Mouse (Mus musculus) skeletal muscle tissue, adult 2 months (tissue): ENCODE results near the gene Ipo13.

Experiments
- DNase-seq: peaks from one replicate; pipeline ENCODE4 v3.0.0-alpha.2; 2012; ENCODE audit warnings: low read depth, low spot score

The Ipo13 gene

DNA sequence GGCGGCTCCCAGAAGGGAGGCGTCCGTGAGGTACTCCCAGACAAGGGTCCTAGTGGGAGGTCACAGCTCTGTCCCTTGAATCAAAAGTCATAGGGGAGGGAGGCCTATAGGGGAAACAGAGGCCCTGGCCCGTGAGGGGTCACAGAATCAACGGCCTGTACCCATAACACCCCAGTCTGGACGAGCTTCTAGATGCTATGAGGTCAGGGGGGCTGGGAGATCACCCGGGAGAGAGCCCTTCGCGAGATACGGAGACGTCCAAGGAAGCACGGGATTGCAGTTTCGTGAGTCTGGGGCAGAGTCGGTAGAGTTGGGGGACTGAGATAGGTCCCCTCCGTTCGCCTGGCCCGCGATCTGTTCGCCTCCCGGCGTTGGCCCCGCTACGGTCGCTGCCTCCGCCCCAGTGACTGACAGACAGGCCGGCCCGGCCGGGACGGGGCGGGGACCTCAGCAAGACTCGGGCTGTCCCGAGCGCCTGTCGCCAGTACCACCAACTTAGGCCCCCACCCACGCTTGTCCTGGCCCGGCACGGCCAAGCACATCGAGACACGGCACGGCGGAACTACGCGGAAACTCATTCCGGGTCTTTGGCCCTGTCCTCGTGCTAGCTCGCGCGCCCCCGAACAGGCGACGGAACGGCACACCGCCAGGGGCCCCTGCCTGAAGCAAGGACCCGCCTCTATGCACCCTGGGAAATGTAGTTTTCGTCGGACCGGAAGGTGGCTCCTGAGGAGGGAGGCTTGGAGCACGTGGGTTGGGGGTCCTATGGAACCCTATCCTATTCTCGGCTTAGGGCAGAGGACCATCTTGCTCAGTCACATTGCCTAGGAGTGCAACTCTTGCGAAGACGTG, at the start of gene Ipo13:
Gene Ipo13 (minus strand): TSS at position 409 of the 852 bp plus-strand sequence.
- peak; percentile 78 for DNase-seq

DNA sequence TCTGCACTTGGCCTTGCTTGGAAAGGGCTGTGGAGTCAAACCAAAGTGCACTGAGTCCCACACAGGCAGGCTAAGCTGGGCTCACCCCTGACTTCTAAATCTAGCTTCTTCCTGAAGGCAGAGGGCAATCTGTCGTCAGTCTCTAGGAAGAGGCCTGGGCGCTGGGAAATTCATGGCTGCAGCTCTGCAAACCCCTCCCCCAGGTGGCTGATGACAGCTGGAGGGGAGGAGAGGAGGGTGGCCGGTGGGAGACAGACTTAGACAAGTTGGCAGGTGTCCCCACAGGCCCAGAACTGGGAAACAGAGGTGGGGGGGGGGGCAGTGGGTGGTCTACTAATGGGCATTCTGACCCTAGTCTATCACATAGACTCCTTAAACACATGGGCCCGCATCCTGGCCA, 42.7 kb upstream of the Ipo13 start:
- no peak for DNase-seq

DNA sequence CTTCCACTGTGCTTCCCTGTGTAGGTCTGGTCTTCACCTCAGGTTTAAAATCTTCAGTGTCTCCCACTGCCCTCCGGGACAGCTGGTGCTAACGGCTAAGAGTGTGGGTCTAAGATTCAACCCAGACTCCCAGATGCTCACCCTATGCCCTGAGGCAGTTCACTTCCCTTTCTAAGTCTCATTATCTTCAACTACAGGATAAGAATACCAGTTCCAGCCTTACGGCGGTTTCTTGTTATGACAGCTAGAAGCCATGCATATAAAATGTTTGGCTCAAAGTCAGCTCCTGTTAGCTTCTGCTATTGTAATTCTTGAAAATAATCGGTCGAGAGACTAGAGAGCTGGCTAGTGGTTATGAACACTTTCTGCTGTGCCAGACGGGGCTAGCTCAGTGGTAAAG, 32.7 kb upstream of the Ipo13 start:
- DNase-seq = no peak

DNA sequence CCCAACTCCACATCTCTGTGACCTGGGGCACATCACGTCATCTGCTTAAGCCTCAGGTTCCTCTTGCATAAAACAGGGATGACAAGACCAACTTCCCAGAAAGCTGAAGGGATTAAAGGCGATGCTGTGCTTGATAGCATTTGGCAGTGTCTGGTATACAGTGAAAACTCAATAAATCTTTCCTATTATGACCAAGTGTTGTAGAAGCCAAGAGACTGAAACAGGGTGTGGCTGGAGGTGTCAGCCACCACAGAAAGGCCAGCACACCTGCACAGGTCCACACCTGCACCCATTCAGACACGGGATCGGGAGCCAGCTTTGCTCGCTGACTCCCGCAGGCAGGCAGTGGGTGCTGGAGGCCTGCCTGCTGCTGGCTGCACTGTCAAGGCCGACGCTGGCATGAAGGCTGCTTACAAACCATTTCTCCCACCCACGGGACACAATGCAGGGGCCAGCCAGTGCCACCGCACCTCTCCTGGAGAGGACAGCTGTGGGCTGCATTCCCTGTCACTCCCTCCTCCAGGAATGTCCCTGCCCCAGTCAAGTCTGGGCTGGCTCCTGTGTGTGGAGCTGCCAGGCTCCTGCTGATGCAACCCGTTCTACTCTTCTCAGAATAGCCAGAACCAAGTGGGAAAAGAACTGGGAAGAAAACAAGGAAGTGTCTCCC, 32.0 kb upstream of the Ipo13 start:
- DNase-seq = peak; percentile 13

DNA sequence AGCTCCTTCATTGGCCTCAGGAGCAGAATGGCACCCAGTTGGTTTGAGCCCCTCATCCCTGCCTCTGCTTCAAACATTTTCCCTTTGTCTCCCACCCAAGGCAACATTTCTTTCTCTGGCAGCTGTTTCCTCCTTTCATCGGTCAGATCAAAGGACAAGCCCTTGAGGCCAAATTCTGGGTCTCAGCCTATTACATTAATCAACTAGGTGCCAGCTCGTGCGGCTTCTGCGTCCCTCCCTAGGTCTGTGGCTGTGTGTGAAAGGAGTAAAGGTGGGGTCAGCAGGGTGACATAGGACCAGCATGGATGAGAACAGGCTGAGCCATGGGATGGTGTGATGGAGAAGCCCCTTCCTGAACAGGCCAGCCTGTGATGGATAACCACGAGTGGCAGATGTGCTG, 28.5 kb upstream of the Ipo13 start:
- DNase-seq = no peak

DNA sequence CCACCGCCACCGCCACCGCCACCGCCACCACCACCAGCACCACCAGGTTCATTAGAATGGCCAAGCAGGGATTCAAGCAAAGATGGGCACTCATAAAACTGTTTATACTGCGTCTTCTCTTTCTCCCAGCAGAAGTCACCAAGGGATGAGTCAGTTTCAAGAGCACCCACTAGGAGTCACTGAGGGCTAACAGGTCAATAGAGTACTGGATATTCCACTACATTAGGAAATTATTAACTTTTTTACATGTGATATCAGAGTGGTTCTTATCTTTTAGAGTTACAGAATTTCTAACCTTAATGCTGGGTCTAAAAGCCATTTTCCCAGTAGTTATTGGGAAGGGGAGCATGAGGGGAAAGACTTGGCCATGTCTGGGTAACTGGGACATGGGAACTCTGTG, 22.2 kb upstream of the Ipo13 start:
- DNase-seq = no peak

DNA sequence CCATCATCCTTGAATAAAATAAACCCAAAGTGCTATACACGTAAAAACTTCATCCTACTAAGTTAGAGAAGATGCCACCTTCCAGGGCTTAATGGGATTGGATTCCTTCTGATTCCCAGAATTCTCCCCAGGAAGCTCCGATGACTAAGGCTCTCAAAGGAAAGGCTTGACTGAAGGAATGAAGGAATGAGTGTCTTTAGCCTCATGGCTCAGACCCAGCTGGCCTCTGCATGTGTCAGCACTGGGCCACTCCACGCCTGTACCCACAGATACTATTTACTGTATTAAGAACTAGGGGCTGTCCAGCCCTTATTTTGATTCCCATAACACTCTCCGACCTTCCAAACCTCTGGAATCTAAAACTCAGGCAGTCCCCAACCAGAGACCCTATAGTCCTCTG, 19.3 kb upstream of the Ipo13 start:
- no peak for DNase-seq

DNA sequence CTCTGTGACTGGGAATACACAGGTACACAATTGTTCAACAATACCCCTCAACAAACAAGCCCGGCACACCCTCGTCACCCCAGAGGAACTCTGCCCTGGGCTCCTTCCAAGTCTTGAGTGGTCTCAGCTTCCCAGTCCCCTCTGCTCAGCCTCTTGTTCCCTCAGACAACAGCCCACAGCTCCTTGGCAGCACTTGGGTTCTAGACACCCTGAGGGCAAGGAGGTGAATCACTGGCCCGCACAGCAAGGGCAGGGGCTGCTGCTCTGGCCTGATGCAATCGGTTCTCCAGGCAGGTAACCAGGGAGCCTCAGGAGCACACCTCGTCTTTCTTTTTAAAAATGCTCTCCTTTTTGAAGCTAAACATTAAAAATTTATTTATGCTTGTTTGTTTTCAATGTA, 18.4 kb upstream of the Ipo13 start:
- no peak for DNase-seq

DNA sequence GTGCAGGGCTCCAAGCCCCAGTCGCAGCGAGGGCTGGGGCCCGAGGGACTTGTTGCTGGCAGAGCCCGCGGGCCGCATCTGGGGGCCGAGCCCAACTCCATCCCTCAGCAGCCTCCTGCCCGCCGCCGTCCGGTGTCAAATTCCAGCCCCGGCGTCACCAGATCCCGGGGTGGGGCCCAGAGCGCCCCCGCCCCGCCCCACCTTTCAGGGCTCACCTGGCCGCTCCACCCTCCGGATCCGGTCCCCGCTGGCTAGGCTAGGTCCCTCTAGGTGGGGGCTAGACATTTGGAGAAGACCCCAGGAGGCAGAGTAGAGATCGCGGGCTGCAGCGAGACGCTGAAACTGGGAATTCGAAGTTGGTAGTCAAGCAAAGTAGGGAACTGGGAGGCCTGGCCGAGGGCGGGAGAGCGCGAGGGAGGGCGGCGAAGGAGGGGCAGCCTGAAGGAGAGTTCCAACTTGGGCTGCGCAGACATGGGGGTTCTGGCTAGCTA, 14.6 kb upstream of the Ipo13 start, which contains the start of gene Artn:
Gene Artn (minus strand): TSS at position 373 of the 491 bp plus-strand sequence.
- no peak for DNase-seq

DNA sequence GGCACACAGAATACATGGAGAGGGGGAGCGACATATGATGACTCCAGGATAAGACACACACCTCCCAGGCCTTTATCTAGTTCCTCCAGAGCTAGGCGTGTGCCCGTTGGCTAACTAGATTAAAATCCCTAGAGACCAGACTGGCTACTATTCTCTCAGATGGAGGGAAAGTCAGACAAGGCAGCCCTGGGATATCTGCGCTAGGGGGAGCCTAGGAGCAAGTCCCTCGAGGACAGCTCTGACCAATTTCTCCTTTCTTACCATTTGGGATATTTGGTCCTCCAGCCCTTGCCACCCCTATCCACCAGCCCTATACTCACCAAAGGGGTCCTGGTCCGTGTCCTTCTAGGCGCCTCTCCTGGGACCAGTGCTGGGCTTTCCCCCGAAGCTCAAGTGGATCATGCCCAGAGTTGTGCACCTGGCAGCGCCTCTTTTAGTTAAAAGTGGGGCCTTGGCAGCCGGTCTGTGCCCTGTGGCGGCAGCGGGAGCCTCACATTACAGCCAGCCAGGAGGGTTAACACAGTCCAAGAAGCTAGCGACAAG, 14.0 kb upstream of the Ipo13 start:
- DNase-seq = no peak

DNA sequence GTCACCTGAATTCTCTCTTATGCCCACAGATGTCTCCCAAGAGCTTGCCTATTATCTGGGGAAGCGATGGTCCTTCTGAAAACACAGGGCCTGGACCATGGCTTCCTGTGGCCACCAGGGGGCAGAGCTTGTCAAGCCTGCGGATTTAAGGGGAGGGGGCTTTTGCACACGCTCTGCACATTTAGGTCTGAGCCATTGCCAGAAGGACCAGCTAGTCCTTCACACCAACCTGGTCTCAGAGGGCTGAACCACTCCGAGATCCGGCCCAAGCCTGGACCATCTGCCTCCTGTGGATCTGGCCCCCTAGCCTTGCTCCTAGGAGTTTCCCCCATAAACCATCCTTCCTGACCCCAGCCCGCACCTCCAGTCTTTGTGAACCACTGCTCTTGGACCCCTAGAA, 13.4 kb upstream of the Ipo13 start:
- DNase-seq = no peak

DNA sequence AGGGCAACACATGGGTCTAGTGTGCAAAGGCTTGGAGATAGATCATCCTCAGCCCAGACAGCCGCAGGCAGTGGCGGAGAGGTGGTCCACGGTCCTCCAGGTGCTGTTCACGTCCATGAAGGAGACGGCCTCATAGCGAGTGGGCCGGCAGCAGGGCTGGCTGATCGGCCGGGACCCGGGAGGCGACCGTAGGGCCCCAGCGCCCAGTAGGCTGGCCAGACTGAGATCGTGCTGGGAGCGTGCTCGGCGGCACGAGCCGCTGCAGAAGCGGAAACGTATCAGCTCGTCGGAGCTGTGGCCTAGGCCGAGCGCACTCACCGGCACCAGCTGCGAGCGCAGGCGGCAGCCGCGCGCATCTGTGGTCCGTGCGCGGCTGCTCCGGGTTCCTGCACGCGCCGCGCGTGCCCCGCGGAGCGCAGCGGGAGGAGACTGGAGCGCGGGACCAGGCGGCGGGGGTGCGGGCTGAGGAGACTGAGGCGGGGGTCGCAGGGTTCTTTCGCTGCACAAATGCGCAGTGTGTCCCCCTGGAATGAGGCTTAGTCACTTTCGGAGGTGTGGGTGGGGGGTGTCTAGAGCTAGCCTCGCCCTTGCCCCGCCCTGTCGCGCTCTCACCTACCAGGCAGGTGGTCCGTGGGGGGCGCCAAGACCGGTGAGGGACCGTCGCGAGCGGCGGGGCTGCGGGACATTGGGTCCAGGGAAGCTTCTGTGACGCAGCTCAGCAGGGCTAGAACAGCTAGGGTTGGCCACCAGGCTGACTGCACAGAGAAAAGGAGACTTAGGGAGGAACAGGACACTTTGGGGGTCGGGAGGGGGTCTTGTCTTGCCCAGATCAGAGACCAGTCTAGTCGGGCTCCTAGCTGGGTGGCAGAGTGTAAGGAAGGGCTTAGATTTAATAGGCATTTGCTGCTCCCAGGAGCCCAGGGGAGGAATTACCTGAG, 12.0 kb upstream of the Ipo13 start:
- no peak for DNase-seq

DNA sequence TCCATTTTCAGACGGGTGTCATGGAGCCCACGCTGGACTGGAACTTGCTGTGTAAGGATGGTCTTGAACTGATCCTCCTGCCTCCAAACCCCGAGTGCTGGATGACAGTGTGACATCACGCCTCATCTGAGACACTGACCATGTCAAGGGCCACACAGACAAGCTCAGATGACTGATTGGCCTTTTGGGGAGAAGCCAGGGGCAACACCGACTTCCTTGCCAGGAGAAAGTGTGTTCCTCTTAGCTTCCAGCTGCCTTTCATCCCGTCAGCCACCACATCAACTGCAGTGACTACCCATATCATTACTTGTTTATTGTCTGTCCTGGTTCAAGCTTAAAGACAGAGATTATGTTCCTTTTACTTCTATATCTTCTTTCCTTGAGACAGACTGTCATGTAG, 10.1 kb upstream of the Ipo13 start:
- DNase-seq = no peak

DNA sequence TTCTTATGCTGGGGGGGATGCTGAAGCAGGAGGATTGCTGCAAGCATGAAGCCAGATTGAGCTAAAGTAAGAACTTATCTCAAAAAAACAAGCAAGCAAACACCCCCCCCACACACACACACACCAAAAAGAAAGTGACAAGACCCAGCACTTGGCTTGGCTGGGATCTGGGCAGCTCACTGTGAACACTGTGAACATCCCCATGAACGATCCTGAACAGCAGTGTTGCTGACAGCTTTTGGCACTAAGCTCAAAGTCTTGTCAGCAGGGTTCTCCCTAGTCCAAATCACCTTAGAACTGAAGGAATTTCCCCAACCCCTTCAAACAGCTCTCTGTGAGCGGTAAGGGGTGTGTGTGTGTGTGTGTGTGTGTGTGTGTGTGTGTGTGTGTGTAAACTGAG, 8.7 kb upstream of the Ipo13 start:
- DNase-seq = no peak

DNA sequence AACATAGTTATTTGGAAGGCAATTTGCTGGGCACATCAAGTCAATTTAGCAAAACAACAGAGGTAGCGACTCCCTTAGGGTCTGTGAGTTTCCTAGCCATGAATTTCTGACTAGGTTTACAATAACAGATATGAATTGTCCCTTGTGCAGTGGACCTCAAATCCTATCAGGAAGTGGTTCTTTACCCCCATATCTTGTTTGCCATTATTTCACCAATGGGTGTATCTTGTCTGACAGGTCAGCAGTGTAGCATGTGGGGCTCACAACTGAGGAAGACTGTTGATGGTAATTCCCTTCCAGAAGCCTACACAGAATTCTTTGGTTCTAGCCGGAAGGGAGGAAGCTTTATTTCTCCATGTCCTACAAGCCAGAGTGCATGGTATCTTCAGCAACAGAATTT, 6.6 kb upstream of the Ipo13 start:
- DNase-seq = no peak

DNA sequence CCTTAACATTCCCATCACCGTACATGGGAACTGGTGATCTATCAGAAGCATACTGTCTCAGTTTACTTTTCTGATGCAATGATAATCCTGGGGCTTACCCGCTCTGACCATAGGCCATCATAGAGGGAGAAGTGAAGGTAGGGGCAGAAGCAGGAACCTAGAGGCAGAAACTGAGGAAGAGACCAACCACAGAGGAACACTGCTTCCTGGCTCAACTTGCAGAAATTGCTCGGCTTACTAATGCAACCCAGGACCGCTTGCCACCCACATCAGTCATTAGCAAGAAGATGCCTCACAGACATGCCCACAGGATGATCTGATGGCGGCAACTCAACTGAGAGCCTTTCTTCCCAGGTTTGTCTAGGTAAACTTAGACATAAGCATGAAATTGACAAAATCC, 4.0 kb upstream of the Ipo13 start:
- DNase-seq = no peak

DNA sequence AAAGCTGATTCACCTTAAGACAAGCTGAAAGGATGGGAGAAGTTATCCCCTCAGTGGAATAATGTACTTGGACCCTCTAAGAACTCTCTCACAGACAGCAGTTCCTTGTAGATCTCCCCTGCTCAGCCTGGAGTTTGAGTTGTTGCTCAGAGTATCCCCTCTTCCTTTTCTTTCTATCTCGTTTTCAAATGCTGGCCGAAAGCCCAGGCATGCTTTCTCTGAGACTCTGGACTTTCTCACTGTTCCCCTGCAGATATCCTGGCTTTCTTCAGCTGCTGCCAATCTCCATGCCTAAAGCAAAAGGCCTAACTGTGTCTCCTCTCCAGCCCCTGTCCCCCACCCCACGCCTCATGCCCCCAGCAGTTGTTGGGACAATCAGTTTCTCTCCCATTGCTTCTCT, 3.5 kb upstream of the Ipo13 start:
- no peak for DNase-seq

DNA sequence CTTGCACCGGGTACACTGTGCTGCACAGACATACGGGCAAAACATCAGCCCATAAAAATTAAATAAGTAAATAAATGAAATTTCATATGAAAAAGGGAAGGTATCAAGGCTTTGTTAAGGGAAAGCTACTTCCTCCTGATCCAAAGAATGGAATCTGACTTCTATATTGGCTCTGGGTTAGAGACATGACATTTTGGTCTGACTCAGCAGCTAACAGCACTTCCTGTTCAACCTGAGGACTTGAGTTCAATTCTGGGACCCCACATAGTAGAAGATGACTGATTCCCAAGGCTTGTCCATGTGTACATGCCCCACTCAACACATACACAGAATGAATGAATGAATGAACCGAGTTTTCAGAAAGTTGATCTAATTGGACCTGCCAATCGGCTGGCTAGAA, 3.0 kb upstream of the Ipo13 start:
- DNase-seq = no peak

DNA sequence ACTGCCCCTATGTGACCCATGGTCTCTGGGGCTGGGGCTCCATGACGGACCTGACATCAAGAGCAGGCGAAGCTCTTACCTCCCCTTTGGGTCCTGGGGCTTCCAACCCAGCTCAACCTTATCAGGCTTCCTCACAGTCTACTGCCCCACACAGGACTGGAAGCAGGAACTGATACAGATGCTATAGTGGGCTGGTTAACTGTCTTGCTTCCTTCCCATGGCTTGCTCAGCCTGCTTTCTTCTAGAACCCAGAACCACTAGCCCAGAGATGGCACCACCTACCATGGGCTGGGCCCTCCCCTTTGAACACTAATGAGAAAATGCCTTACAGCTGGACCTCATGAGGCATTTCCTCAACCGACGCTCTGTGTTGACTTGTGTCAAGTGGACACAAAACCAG, 2.6 kb upstream of the Ipo13 start:
- no peak for DNase-seq

DNA sequence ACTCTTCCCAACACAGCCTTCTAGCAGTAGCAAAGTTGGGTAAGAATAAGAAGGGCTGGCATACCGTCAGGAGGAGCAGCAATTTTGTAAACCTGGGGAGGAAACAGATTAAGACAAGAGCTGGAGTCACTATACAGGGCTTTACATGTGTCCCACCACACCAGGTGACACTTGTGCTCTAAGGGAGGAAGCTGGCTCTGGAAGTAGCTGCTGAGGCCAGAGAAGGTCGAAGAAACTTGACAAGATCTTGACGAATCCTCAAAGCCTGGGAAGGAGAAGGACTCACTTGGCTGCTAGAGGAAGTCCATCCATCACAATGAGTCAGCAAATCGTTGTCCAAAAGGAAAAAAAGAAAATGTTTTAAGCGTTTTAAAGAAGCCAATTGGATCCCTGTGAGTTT, 1.6 kb upstream of the Ipo13 start:
- no peak for DNase-seq

DNA sequence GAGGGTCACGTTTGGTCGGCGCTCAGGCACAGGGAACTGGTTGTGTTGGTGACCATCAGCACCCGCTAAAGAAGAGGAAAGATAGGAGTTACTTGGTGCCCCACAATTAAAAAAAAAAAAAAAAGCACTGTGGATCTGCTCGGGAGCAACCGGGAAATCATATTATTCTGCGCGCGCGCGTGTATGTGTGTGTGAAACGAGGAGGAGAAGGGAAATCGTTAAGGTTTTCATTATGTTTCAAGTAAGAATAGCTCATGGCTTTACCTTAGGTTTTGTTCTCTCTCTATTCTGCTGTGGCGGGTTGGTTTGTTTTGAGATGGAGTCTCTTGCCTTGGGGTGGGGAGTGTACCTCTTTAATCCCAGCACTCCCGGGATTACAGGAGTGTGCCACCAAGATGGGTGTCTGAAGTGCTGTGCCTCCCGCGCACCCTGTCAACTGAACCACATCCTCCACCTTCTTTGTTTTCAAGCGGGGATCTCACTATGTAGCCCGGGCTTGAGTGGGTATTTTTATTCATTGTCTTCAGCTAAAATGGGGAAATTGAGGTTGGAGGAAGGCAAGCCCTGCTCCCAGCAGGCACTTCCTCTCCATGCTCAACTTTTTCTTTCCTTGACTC, 798 bp upstream of the Ipo13 start:
- no peak for DNase-seq
